Mouse (Mus musculus) forebrain, embryonic 13.5 days (tissue): ENCODE data around the gene Fam129b. TPM values are rescaled to one million over a fixed set of nuclear protein-coding genes. Genes with fewer than 3 reads are reported as not detected.

Source experiments
- polyA plus RNA-seq: library from polyadenylated mRNA; unstranded; fragments of >200 nt; fragmentation: Nextera tagmentation; extraction: Ambion mirVana; gene quantifications from 2 replicates; pipeline ENCODE4 v1.2.1, GENCODE M21; 2015

Gene Fam129b
- polyA plus RNA-seq, 1 experiment from 2014 or later: 21.1 TPM

Other genes with a start within 250 kb of the Fam129b start
- gene Eng, start 229.5 kb upstream of the Fam129b start, polyA plus RNA-seq: 20.4 and 21.2 TPM in 2 replicates
- gene Fpgs, start 172.0 kb upstream of the Fam129b start, polyA plus RNA-seq: 14.2 and 15.7 TPM in 2 replicates
- gene Cdk9, start 163.0 kb upstream of the Fam129b start, polyA plus RNA-seq: 90.3 and 99.9 TPM in 2 replicates
- gene Sh2d3c, start 155.1 kb upstream of the Fam129b start, polyA plus RNA-seq: 23.5 and 29.2 TPM in 2 replicates
- gene 6330409D20Rik, start 135.1 kb upstream of the Fam129b start, polyA plus RNA-seq: 1.6 and 2.5 TPM in 2 replicates
- 55.8 and 62.2 TPM in 2 replicates for gene Tor2a, start 118.9 kb upstream of the Fam129b start, polyA plus RNA-seq
- gene Ttc16, start 100.5 kb upstream of the Fam129b start, polyA plus RNA-seq: 0.43 and 0.48 TPM in 2 replicates
- gene Ptrh1, start 100.3 kb upstream of the Fam129b start, polyA plus RNA-seq: 4.6 and 5.4 TPM in 2 replicates
- gene Cfap157, start 91.7 kb upstream of the Fam129b start, polyA plus RNA-seq: 0.45 and 1.4 TPM in 2 replicates
- 97.5 and 109 TPM in 2 replicates for gene Stxbp1, start 28.9 kb upstream of the Fam129b start, polyA plus RNA-seq
- gene Rpl12, start 85.4 kb downstream of the Fam129b start, polyA plus RNA-seq: 111 and 118 TPM in 2 replicates
- 14.8 and 15.5 TPM in 2 replicates for gene Lrsam1, start 85.5 kb downstream of the Fam129b start, polyA plus RNA-seq
- 15.4 and 18.3 TPM in 2 replicates for gene Slc2a8, start 106.0 kb downstream of the Fam129b start, polyA plus RNA-seq